Mouse (Mus musculus) stomach, postnatal 0 days (tissue): ENCODE measurements around the gene Prkab2. TPM values are rescaled to one million over a fixed set of nuclear protein-coding genes. Genes with fewer than 3 reads are reported as not detected.

Source experiments
- ATAC-seq: fragments of 200-750 bp; cut with Nextera tagmentation; 2 replicates; pipeline ENCODE4 v1.8.0; 2017; ENCODE audit not compliant: low FRiP score, low TSS enrichment
- DNase-seq: peaks from one replicate; pipeline ENCODE4 v3.0.0-alpha.2; 2016; ENCODE audit warnings: low spot score
- H3K27ac ChIP-seq: fragments of 300-500 bp; sonication (generic); replicated peaks from 2 replicates; pipeline ENCODE4 v1.5.1; 2014; ENCODE audit warnings: mild to moderate bottlenecking, control low read depth
- H3K27me3 ChIP-seq: fragments of 300-500 bp; sonication (generic); 2 replicates; pipeline ENCODE4 v1.6.1; 2014; ENCODE audit warnings: low read length; ENCODE audit not compliant: control insufficient read depth, insufficient read depth
- H3K36me3 ChIP-seq: fragments of 300-500 bp; sonication (generic); 2 replicates; pipeline ENCODE4 v1.6.1; 2014; ENCODE audit warnings: low read length, mixed read lengths; ENCODE audit not compliant: control insufficient read depth, insufficient read depth
- H3K4me1 ChIP-seq: fragments of 300-500 bp; sonication (generic); replicated peaks from 2 replicates; pipeline ENCODE4 v1.6.1; 2014; ENCODE audit warnings: antibody characterized with exemption; ENCODE audit not compliant: control insufficient read depth, insufficient read depth
- H3K4me2 ChIP-seq: fragments of 300-500 bp; sonication (generic); replicated peaks from 2 replicates; pipeline ENCODE4 v1.6.1; 2014; ENCODE audit warnings: low read depth, mild to moderate bottlenecking, control low read depth, moderate library complexity
- H3K4me3 ChIP-seq: fragments of 300-500 bp; sonication (generic); 2 replicates; pipeline ENCODE4 v1.5.1; 2014; ENCODE audit warnings: low read depth, low read length, control low read depth
- H3K9ac ChIP-seq: fragments of 300-500 bp; sonication (generic); 2 replicates; pipeline ENCODE4 v1.6.1; 2014; ENCODE audit warnings: mild to moderate bottlenecking, low read length, control low read depth, mixed read lengths
- H3K9me3 ChIP-seq: fragments of 300-500 bp; sonication (generic); 2 replicates; pipeline ENCODE4 v1.6.1; 2016; ENCODE audit warnings: low read length; ENCODE audit not compliant: control insufficient read depth
- CTCF ChIP-seq: IDR thresholded peaks from 2 replicates; pipeline ENCODE4 v1.5.1; 2016; ENCODE audit warnings: antibody characterized with exemption, low read depth, mild to moderate bottlenecking, moderate library complexity
- EP300 ChIP-seq: optimal IDR thresholded peaks from 2 replicates; pipeline ENCODE3; 2016; ENCODE audit warnings: antibody characterized with exemption
- WGBS: fragments of 180-500 bp; shearing (Covaris S2); extraction: QIAGEN DNeasy Blood & Tissue Kit; methylation state at CpG from one replicate; pipeline ENCODE4 v1.1.7; 2014; 5-methylcytosine and 5-hydroxymethylcytosine counted together
- microRNA-seq: library from miRNA; unstranded; fragments of <30 nt; microRNA quantifications from one replicate; pipeline ENCODE4, GENCODE M21; 2016
- polyA plus RNA-seq: library from polyadenylated mRNA; unstranded; fragments of >200 nt; fragmentation: Nextera tagmentation; extraction: Ambion mirVana; gene quantifications from 2 replicates; pipeline ENCODE4 v1.2.1, GENCODE M21; 2015

Prkab2 gene
- polyA plus RNA-seq, 1 experiment from 2014 or later: 4.8 TPM

DNA sequence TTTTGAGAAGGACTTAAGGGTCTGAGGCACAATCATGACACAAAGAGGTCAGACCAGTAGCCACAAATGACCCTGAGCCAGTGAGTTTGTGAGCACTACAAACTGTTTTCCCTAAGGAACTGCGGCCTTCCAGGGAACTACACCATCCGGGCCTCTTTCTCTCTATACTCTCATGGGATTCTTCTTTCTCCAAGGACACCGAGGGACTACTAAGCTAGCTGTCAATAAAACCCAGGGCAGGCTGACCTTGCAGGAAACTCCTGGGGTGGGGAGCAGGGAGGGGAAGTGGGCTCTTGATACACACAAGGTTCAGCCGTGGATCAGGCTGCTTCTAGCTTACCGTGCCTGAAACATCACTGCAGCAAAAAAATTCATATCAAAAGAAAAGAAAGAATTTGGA is 52.9 kb downstream of the Prkab2 start:
- ATAC-seq (no peak), DNase-seq (no peak)
- TF ChIP-seq CTCF (no peak), EP300 (no peak)
- no peaks in the 10 kb centered on the region for H3K27me3 ChIP-seq
- no peaks in the 10 kb centered on the region for H3K9me3 ChIP-seq
- WGBS: 49% methylated on average over 5 of the region's 5 CpGs
- no peak overlapping the region for H3K27ac ChIP-seq
- H3K4me2 ChIP-seq: no peak overlapping the region
- H3K4me1 ChIP-seq: no peaks in the 10 kb centered on the region
- H3K4me3 ChIP-seq: no peak overlapping the region
- H3K36me3 ChIP-seq: no peaks in the 10 kb centered on the region
- no peak overlapping the region for H3K9ac ChIP-seq

GRCm38 (mm10) chr3:97715922-97716321 is 57.9 kb downstream of the Prkab2 start:
- Histone ChIP-seq H3K27me3 (no peaks in the 10 kb centered on the region), H3K9me3 (no peaks in the 10 kb centered on the region)
- 85% methylated on average over 1 of the region's 1 CpGs for WGBS

DNA sequence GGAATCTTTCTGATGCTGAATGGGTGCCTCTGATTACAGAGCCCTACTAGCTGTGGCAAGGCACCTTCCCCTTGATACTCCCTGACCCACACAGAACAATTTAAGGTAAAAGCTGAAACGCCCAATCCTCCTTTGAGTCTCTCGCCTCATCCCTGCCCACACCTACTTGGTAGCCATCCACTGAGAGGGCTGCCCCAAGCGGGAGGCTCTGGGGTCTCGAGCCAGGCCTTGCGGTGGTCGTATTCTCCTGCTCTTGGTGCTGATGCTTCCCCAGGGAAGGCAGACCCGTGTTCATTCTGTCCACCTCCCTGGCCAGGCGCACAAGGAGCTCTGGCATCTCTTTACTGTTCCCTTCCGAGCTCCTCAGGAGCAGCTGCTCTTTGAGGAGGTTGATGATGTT is 61.1 kb downstream of the Prkab2 start:
- H3K27me3 ChIP-seq: no peaks in the 10 kb centered on the region
- TF ChIP-seq EP300 (no peak), CTCF (no peak)
- no peak overlapping the region for H3K4me3 ChIP-seq
- no peak overlapping the region for H3K4me2 ChIP-seq
- 0 out of 2 replicates have a peak, but pooled peaks cover 4% of the 10 kb centered on the region for H3K9me3 ChIP-seq
- H3K9ac ChIP-seq: no peak overlapping the region
- H3K4me1 ChIP-seq: no peaks in the 10 kb centered on the region
- H3K36me3 ChIP-seq: no peaks in the 10 kb centered on the region
- ATAC-seq: no peak
- 80% methylated on average over 9 of the region's 9 CpGs for WGBS
- DNase-seq: no peak
- H3K27ac ChIP-seq: no peak overlapping the region

More at GRCm38 (mm10) chr3:97715922-97716321, 57.9 kb downstream of the Prkab2 start:
- Histone ChIP-seq H3K4me1 (no peaks in the 10 kb centered on the region), H3K9ac (no peak overlapping the region), H3K4me3 (no peak overlapping the region), H3K4me2 (no peak overlapping the region), H3K27ac (no peak overlapping the region), H3K36me3 (no peaks in the 10 kb centered on the region)
- DNase-seq: no peak
- TF ChIP-seq EP300 (no peak), CTCF (peak; percentile 28; the same call in 1 of the 2 replicates)
- no peak for ATAC-seq

Small RNA genes within 50 kb of the gene (microRNA-seq; reads per million reads assigned to microRNA genes)
- gene Mir7225: not detected

Other genes with a start within 250 kb of the Prkab2 start
- 0.04 TPM in 1 of 2 replicates, not detected in the other for gene Olfr1402, start 236.2 kb upstream of the Prkab2 start, polyA plus RNA-seq
- gene Chd1l, start 48.0 kb upstream of the Prkab2 start, polyA plus RNA-seq: 8.9 and 9.7 TPM in 2 replicates
- gene Fmo5, start 29.4 kb upstream of the Prkab2 start, polyA plus RNA-seq: 26.4 and 31.8 TPM in 2 replicates
- gene Gm17651, start 16.5 kb downstream of the Prkab2 start, polyA plus RNA-seq: not detected in 2 replicates
- gene Pde4dip, start 230.5 kb downstream of the Prkab2 start, polyA plus RNA-seq: 9.3 and 9.9 TPM in 2 replicates
- gene Sec22b, start 243.0 kb downstream of the Prkab2 start, polyA plus RNA-seq: 88.6 and 90.6 TPM in 2 replicates